Mouse (Mus musculus): ENCODE results near the gene Grm4.

- no peak for TF ChIP-seq GATA1 (IDR thresholded peaks at IDR 0.05; ENCODE audit: borderline replicate concordance, low read length)
- TF ChIP-seq FLI1 (IDR thresholded peaks at IDR 0.05; ENCODE audit: low read length), result no peak
Observed at GRCm38 (mm10) chr17:27505221-27505881, 15.9 kb downstream of the Grm4 start.
